Mouse (Mus musculus) gastrocnemius, postnatal 14 days (tissue): ENCODE results near the gene Pemt. TPM values are rescaled to one million over a fixed set of nuclear protein-coding genes. Genes with fewer than 3 reads are reported as not detected.

Experiments
- DNase-seq: peaks from one replicate; pipeline ENCODE4 v3.0.0; 2021; ENCODE audit warnings: mixed read lengths
- intact Hi-C: fragments of 180-260 bp; cut with DNase I; formaldehyde crosslinking; loops from one replicate; pipeline ENCODE4 v1.15.1; 2025; ENCODE audit warnings: low total_unique reads
- long read RNA-seq, 2 experiments: library from polyadenylated mRNA; stranded (forward); transcript quantifications; one replicate each; pipeline ENCODE4 v2.0.0; 2021
- total RNA-seq, 2 experiments: library from RNA; stranded (reverse); gene quantifications; 2 replicates each; pipeline ENCODE4 v1.2.3; 2021

Gene Pemt
- 1 to 10 TPM; 4.4 to 5.5 TPM for total RNA-seq
- long read RNA-seq, experiment 1, partial matches to known transcripts, result 0 of 3 reads
- long read RNA-seq, experiment 1, other reads (novel, unspliced or antisense), result 2 of 3 reads
- long read RNA-seq, experiment 2, partial matches to known transcripts, result 0 of 3 reads
- long read RNA-seq, experiment 2, other reads (novel, unspliced or antisense), result 2 of 3 reads

- intact Hi-C loops, result no loop called here
- DNase-seq, result peak; percentile 94
Observed at GRCm38 (mm10) chr11:60046058-60046735, at the start of gene Pemt. TSS of gene Pemt (minus strand) at chr11:60046489.

GRCm38 (mm10) chr11:60094909-60095810 is 48.9 kb upstream of the Pemt start:
- intact Hi-C loops, result no loop called here
- no peak for DNase-seq

GRCm38 (mm10) chr11:60093984-60094587 is 47.8 kb upstream of the Pemt start:
- intact Hi-C loops, result no loop called here
- DNase-seq, result no peak

- intact Hi-C loops, result no loop called here
- DNase-seq, result no peak
Observed at GRCm38 (mm10) chr11:60093227-60093626, 46.9 kb upstream of the Pemt start.

GRCm38 (mm10) chr11:60091422-60091761 is 45.1 kb upstream of the Pemt start:
- intact Hi-C loops, result no loop called here
- no peak for DNase-seq

GRCm38 (mm10) chr11:60090696-60091421 is 44.6 kb upstream of the Pemt start:
- intact Hi-C loops, result no loop called here
- no peak for DNase-seq

GRCm38 (mm10) chr11:60088947-60089346 is 42.7 kb upstream of the Pemt start:
- intact Hi-C loops, result no loop called here
- no peak for DNase-seq

GRCm38 (mm10) chr11:60086676-60087075 is 40.4 kb upstream of the Pemt start:
- intact Hi-C loops, result no loop called here
- DNase-seq, result peak; percentile 60

GRCm38 (mm10) chr11:60084589-60084988 is 38.3 kb upstream of the Pemt start:
- intact Hi-C loops, result no loop called here
- no peak for DNase-seq

- intact Hi-C loops, result loop anchor here (5.0 kb wide), 3 partner anchors 49 to 194 kb away; no protein-coding TSS in a partner anchor
- DNase-seq, result peak; percentile 61
Observed at GRCm38 (mm10) chr11:60076790-60077189, 30.5 kb upstream of the Pemt start.

GRCm38 (mm10) chr11:60076183-60076582 is 29.9 kb upstream of the Pemt start:
- intact Hi-C loops, result loop anchor here (5.0 kb wide), 3 partner anchors 49 to 194 kb away; no protein-coding TSS in a partner anchor
- DNase-seq, result no peak

GRCm38 (mm10) chr11:60073936-60074502 is 27.7 kb upstream of the Pemt start:
- peak; percentile 65 for DNase-seq
- intact Hi-C loops, result no loop called here

- intact Hi-C loops, result no loop called here
Observed at GRCm38 (mm10) chr11:60073121-60073520, 26.8 kb upstream of the Pemt start.

GRCm38 (mm10) chr11:60071221-60071620 is 24.9 kb upstream of the Pemt start:
- intact Hi-C loops, result no loop called here
- DNase-seq, result no peak

More at GRCm38 (mm10) chr11:60073121-60073520, 26.8 kb upstream of the Pemt start:
- no peak for DNase-seq

GRCm38 (mm10) chr11:60070599-60070998 is 24.3 kb upstream of the Pemt start:
- DNase-seq, result peak; percentile 45
- intact Hi-C loops, result no loop called here

GRCm38 (mm10) chr11:60068631-60069030 is 22.3 kb upstream of the Pemt start:
- intact Hi-C loops, result no loop called here

GRCm38 (mm10) chr11:60067646-60068045 is 21.4 kb upstream of the Pemt start:
- DNase-seq, result no peak
- intact Hi-C loops, result no loop called here

More at GRCm38 (mm10) chr11:60068631-60069030, 22.3 kb upstream of the Pemt start:
- no peak for DNase-seq

- no peak for DNase-seq
- intact Hi-C loops, result no loop called here
Observed at GRCm38 (mm10) chr11:60065267-60065666, 19.0 kb upstream of the Pemt start.

GRCm38 (mm10) chr11:60061504-60062006 is 15.3 kb upstream of the Pemt start:
- DNase-seq, result no peak
- intact Hi-C loops, result no loop called here
